Mouse (Mus musculus) adipocyte (in vitro differentiated cells): ENCODE results near the gene Tmco2.
"Not testable (repeated sequence)": the region's sequence is repeated elsewhere in the genome, so short reads cannot be mapped to it uniquely, and the experiment has no call there.

Experiments used
- DNase-seq: peaks from one replicate; pipeline ENCODE4 v3.0.0-alpha.2; 2016; ENCODE audit warnings: low spot score

Tmco2 gene

DNA sequence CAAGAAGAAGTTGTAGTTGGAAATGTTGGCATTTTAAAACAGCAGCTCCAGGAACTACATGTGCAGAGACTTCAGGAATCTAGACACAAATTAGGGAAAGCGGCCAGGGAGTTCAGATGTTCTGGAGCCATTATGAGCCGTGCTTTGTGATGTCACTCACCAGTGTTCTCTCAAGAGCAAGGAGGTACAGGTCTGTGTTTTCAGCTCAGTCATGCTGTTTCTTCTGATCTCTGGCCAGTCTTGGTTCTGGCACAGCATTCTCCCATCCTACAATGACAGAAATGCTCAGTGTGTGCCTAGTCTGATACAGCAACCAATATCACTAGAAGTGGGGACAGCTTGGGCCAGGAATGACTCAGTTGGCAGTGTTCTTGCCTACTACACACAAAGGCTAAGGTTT lies at the start of gene Tmco2:
TSS of gene Tmco2 (minus strand) at position 101 of the 400 bp plus-strand sequence.
- no peak for DNase-seq

DNA sequence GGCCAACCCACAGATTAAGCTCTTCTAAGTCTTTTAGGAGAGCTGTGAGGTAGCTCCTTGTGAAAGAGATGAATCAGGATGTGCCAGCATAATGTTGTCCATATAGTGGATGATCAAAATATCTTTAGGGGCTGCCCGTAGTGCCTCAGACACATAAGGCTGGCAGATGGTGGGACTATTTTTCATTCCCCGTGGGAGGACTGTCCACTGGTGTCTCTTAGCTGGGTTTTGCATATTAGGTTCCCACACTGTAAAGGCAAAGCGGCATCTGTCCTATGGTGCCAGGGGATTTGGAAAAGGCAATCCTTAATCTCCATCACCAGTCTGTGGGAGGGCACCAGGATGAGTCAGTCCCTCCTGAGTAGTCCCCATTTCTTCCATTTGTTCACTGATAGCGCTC lies 5.7 kb downstream of the Tmco2 start:
- DNase-seq: no peak

DNA sequence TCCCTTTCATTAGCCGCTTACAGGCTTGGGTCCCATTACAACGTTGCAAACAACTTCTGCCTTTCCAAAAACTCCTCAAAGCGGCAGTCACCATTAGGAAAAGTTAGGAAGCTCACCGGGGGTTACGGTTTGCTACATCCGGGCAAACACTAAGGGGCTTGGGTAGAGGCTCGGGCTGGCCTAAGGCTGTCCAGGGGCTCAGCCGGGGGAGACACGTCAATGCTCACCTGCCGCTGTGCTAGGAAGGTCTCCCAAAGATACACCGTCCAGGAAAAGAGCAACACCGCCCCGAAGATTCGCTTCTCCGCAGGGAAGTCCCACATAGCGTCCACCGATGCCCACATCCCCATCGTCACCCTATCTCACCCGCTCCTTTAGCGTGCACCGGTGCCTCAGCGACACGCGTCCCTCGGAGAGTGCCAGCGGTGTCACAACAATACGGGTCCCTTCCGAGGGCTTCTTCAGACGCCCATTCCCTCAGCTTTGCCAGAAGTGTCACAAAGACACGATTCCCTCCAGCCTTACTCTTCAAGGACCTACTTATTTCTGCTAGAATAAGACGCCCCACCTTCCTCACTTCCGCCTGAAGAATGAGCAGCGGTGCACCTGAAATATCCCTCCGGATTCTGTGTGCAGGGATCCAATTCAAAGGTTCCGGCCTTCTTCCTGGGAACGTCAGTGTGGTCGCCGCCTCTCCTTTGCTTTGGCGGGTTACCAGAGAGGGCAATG lies 11.2 kb downstream of the Tmco2 start, which contains the start of gene Zmpste24:
TSS of gene Zmpste24 (minus strand) at position 592 of the 729 bp plus-strand sequence.
- DNase-seq: peak; percentile 94

DNA sequence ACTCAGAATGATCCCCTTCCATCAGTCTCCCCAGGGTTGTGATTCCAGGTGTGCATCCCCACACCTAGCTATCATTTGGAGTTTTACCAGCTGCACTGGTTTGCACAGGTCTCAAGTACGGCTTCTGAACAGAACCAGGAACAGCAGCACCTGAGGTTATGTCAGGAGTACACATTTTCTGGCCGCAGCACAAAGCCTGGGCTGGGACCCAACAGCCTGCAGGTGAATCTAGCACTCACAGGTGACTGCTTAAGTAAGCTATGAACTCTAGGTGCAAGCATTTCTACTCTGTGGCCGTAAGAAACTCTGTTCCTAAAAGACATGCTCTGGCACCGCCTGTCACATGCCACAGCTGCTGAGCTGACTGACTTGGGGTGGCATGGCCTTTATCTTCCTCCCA lies 18.8 kb downstream of the Tmco2 start:
- DNase-seq: no peak

DNA sequence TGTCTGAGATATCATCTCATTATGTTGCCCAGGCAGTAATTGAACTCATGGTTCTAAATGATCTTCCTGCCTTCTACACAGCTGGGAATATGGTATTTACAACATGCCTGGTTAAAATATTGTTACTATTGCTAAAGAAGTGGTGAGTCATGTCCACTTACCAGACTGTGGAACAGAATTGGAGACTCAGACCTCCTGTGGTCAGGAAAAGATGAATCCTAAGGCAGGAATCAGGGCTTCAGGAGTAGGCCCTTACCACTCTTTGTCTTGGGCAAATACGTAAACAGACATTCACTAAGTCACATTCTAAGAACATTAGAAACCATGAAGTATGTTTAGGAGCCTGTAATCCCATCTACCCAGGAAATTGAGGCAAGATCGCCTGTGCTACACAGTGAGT lies 20.3 kb downstream of the Tmco2 start:
- DNase-seq: no peak

DNA sequence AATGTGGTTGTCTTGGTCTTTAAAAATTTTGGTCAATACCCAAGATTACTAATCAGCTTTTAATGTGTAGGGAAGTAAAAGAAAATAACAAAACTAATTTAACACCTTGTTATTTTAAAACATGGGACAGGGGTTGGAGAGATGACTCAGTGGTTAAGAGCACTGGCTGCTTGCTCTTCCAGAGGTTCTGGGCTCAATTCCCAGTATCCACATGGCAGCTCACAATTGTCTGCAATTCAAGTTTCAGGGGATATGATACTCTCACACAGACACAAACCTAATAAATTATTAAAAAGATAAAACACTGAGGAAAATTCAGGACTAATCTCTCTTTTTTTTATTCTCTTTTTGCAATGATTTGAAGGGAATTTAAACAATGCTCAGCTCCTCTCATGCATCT lies 24.5 kb downstream of the Tmco2 start:
- DNase-seq: peak; percentile 50

DNA sequence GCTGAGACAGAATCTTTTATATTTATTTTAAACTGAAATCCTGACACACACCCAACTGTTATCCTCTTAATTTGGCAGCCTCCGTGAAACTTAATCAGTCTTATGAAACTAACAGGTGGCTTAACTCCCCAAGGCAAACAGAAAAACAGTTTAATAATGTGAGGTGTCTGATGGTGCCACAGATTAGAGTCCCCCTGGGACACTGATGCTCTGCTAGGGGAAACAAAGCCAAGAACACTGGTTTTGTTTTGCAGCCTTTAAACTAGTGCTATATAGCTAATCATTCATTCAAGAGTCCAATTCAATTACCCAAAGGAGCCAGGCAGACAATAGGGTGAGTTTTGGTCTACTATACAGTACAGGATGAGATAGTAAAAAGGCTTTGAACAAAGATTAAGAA lies 28.6 kb downstream of the Tmco2 start:
- no peak for DNase-seq

DNA sequence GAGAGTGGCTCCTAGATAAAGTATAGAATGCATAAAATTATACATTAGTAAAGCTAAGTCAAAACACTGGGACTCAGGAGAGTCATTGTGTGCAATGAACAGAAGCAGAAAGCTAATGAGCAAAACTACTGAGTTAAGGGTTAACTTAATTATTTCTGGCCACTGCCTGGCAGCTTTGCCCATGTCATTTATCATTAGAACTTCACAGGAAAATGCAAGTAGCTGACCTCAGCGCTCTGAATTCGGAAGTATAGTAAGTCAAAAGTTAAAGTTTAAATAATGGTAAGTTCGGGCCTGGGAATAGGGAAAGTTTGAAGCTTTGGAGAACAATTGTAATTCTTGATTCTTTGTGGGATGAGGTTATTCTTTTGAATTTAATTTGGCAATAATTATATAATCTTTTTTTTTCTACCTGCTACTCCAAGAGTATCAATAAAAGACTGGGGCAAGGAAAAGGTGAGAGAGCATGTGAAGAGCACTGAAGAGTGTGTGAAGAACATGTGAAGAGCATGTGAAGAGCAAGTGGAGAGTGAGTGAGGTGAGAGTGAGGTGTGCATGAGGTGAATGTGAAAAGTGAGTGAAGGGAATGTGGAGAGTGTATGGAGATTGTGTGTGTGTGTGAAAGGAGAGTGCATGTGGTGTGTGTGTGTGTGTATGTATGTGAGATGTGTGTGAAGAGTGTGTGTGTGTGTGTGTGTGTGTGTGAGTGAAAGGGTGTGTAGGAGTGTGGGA lies 30.9 kb downstream of the Tmco2 start:
- peak; percentile 16 for DNase-seq

DNA sequence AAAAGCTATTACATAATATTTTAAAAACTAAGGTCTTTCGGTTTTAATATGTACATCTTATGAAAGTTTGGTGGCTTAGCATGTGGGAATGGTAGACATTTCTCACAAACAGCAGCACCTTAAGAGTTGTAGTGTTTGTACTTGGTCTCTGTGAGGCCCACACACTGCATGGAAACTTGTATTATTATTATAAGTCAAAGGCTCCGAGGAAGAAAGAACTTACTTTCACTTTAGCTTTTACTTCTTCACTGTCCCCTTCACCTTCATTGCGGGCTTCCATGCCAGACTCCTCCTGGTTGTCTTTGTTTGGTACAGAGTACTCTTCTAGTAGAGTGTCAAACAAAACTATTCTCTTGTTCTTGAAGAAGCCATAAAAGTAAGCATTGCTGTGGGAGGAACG lies 34.8 kb downstream of the Tmco2 start:
- peak; percentile 5 for DNase-seq

DNA sequence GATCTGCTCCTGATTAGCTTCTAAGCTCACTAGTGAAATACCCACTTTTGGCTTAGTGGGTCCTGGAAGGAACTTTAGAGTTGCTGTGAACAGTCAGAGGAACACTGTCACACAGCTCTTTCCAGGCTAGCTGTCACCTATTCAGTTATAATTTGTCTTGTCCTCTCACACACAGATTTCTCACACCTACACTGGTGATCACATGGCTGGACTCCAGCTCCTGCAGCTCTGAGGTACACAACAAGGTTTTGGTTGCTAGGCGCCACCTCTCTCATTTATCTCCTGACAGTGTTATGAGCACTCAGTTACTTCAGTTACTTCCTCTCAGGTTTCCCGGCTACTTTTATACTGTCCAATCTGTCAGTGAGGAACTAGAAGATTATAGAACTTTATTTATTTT lies 43.7 kb downstream of the Tmco2 start:
- DNase-seq: no peak

DNA sequence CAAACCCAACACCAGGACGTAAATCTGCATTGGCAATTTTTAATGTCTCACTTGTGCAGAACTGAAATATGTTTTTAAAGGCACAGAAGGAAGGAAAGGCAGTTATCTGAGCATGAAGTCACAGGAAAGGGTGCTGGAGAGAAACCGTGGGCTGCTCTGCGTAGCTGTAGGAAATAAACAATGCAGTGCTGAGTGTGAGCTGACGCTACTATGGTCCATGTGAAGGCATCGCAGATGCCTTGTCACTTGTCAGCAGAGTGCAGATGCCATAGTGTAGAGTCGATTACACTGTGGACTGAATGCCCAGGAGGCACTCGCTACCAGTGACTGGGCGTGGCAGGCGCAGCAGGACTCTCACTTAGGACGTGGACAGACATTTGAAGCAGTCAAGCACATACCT lies 49.8 kb downstream of the Tmco2 start:
- DNase-seq: not testable (repeated sequence)

DNA sequence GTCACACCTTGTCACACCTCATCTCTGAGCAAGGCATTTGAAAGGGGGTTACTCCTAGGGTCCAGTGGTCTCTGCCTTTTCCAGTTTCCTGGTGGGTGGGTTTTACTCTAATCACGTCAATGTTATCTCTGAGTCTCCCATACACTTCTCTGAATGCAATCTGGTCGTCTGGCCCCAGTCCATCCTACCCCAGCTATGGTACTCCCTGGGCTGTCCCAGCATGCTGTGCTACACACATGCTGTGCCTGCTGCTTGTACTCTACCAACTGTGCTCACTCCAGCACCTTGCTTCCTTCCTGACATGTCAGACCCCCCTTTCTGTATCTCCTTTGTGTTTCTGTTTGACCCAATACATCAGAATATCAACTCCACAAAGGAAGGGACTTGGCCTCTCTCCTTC lies 52.0 kb downstream of the Tmco2 start:
- DNase-seq: no peak

DNA sequence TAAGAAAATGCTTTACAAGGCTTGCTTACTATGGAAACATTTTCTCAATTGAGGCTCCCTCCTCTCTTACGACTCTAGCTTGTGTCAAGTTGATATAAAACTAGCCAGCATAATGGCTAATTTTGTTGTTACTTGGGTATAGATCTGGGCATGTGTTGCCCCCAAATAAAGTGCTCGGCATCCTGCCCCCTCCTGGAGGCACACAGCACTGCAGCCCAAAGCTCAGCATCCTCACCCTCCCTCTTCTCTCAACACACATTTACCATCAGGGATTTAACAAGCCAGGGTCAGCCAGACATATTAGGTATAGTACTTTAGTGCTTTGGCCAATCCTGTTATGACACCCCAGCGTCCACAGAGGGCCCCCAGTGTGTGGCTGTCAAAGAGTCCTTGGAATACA lies 52.7 kb downstream of the Tmco2 start:
- DNase-seq: no peak
